In the genomic region with DNA sequence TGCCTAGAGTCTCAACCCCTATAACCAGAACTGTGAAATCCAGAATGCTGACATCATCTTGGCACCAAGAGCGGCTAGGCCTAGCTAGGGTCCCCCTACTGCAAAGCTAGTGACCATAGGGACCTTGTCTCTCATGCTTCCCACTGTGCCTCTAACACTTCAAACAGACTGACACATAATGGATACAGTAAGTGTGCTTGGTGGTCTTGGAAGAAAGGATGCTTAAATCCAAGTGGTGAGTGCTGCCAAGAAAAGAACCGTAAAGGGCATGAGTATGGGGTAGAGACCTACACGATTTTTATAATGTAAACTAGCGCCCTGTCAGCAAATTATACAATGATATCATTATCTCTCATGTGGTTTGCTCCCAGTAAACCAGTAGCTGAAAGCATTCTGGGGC, we compare ENCODE assay signal across 25 mouse cellular contexts. TPM values are rescaled to one million over a fixed set of nuclear protein-coding genes. Genes with fewer than 3 reads are reported as not detected.
DNase-seq lines count a peak whose midpoint lies in the region; ATAC-seq lines count a peak whose summit lies in the region.
"Had no signal": no experiment of that assay in that cellular context is flagged by ENCODE, and none has a peak within 500 bp of the region (broad histone marks: within the 10 kb centered on the region; RNA-seq: fewer than 3 reads in every experiment).

No protein-coding gene starts in this region.

- no peak overlapping the region for H3K9ac ChIP-seq in forebrain, embryonic 13.5 days
- H3K9ac ChIP-seq in forebrain, embryonic 12.5 days = no peak overlapping the region
- H3K9ac ChIP-seq in heart, embryonic 11.5 days (ENCODE audit: low read depth, low read length) = no peak overlapping the region
- no peak overlapping the region for H3K9ac ChIP-seq in midbrain, embryonic 11.5 days (ENCODE audit: low read length)
- H3K9ac ChIP-seq in midbrain, embryonic 15.5 days = no peak overlapping the region
- H3K9ac ChIP-seq: embryonic facial prominence, embryonic 12.5 days; embryonic facial prominence, embryonic 15.5 days; forebrain, postnatal 0 days; heart, embryonic 13.5 days; hindbrain, embryonic 14.5 days had no signal

- H3K4me2 ChIP-seq in forebrain, embryonic 13.5 days = no peak overlapping the region
- no peak overlapping the region for H3K4me2 ChIP-seq in forebrain, embryonic 12.5 days
- H3K4me2 ChIP-seq in heart, embryonic 11.5 days = no peak overlapping the region
- H3K4me2 ChIP-seq in midbrain, embryonic 11.5 days = no peak overlapping the region
- H3K4me2 ChIP-seq in midbrain, embryonic 15.5 days = no peak overlapping the region
- H3K4me2 ChIP-seq: embryonic facial prominence, embryonic 12.5 days; embryonic facial prominence, embryonic 15.5 days; heart, embryonic 13.5 days; hindbrain, embryonic 14.5 days had no signal

- 0 out of 2 replicates have a peak, but pooled peaks have one; percentile 6 for ATAC-seq in forebrain, embryonic 13.5 days
- no peak for ATAC-seq in forebrain, embryonic 12.5 days (ENCODE audit: low FRiP score)
- no peak for ATAC-seq in heart, embryonic 11.5 days (replicated peaks; ENCODE audit: insufficient number of reproducible peaks, low FRiP score, low TSS enrichment)
- ATAC-seq in midbrain, embryonic 11.5 days (ENCODE audit: low FRiP score) = no peak
- ATAC-seq in midbrain, embryonic 15.5 days (replicated peaks) = no peak
- ATAC-seq: activated CD4-positive, CD25-positive, alpha-beta regulatory T cell, adult 4 months; forebrain, postnatal 0 days; hindbrain, postnatal 0 days; inflammation-experienced regulatory T-cells, adult 6 months; intestine, embryonic 16.5 days had no signal

- H3K27me3 ChIP-seq in forebrain, embryonic 13.5 days = no peaks in the 10 kb centered on the region
- no peaks in the 10 kb centered on the region for H3K27me3 ChIP-seq in forebrain, embryonic 12.5 days
- H3K27me3 ChIP-seq in heart, embryonic 11.5 days (ENCODE audit: control insufficient read depth, insufficient read depth, low read length) = no peaks in the 10 kb centered on the region
- no peaks in the 10 kb centered on the region for H3K27me3 ChIP-seq in midbrain, embryonic 11.5 days (ENCODE audit: control insufficient read depth, insufficient read depth, low read length)
- no peaks in the 10 kb centered on the region for H3K27me3 ChIP-seq in midbrain, embryonic 15.5 days (replicated peaks)
- H3K27me3 ChIP-seq: embryonic facial prominence, embryonic 12.5 days; embryonic facial prominence, embryonic 15.5 days; heart, embryonic 13.5 days had no signal

- H3K36me3 ChIP-seq in forebrain, embryonic 13.5 days (ENCODE audit: poor library complexity, severe bottlenecking) = 0 out of 2 replicates have a peak, but pooled peaks cover 5% of the 10 kb centered on the region
- no peaks in the 10 kb centered on the region for H3K36me3 ChIP-seq in forebrain, embryonic 12.5 days (replicated peaks)
- no peaks in the 10 kb centered on the region for H3K36me3 ChIP-seq in heart, embryonic 11.5 days (ENCODE audit: control insufficient read depth, insufficient read depth, low read length)
- H3K36me3 ChIP-seq in midbrain, embryonic 11.5 days (ENCODE audit: control insufficient read depth, insufficient read depth, low read length) = no peaks in the 10 kb centered on the region
- H3K36me3 ChIP-seq in midbrain, embryonic 15.5 days (replicated peaks) = no peaks in the 10 kb centered on the region
- H3K36me3 ChIP-seq: embryonic facial prominence, embryonic 12.5 days; embryonic facial prominence, embryonic 15.5 days; heart, embryonic 13.5 days had no signal

- H3K9me3 ChIP-seq in forebrain, embryonic 13.5 days (replicated peaks) = no peaks in the 10 kb centered on the region
- H3K9me3 ChIP-seq in forebrain, embryonic 12.5 days = no peaks in the 10 kb centered on the region
- H3K9me3 ChIP-seq in heart, embryonic 11.5 days (replicated peaks; ENCODE audit: control insufficient read depth, low read length) = no peaks in the 10 kb centered on the region
- H3K9me3 ChIP-seq in midbrain, embryonic 11.5 days (ENCODE audit: control insufficient read depth, low read length) = no peaks in the 10 kb centered on the region
- no peaks in the 10 kb centered on the region for H3K9me3 ChIP-seq in midbrain, embryonic 15.5 days
- H3K9me3 ChIP-seq: embryonic facial prominence, embryonic 12.5 days; embryonic facial prominence, embryonic 15.5 days; heart, embryonic 13.5 days had no signal

- 85% methylated on average over 4 of the region's 4 CpGs for WGBS in forebrain, embryonic 13.5 days
- 90% methylated on average over 4 of the region's 4 CpGs for WGBS in forebrain, embryonic 12.5 days
- WGBS in heart, embryonic 11.5 days (ENCODE audit: insufficient replicate concordance) = 87% methylated on average over 4 of the region's 4 CpGs
- WGBS in midbrain, embryonic 11.5 days = 89% methylated on average over 4 of the region's 4 CpGs
- 87% methylated on average over 4 of the region's 4 CpGs for WGBS in midbrain, embryonic 15.5 days

- no peak overlapping the region for H3K27ac ChIP-seq in forebrain, embryonic 13.5 days
- no peak overlapping the region for H3K27ac ChIP-seq in forebrain, embryonic 12.5 days
- no peak overlapping the region for H3K27ac ChIP-seq in heart, embryonic 11.5 days (ENCODE audit: low read depth, low read length)
- H3K27ac ChIP-seq in midbrain, embryonic 11.5 days (ENCODE audit: low read depth, low read length) = no peak overlapping the region
- H3K27ac ChIP-seq in midbrain, embryonic 15.5 days = no peak overlapping the region
- H3K27ac ChIP-seq: embryonic facial prominence, embryonic 12.5 days; embryonic facial prominence, embryonic 15.5 days; gastrocnemius, adult 2 months; heart, embryonic 13.5 days; hindbrain, embryonic 14.5 days; hindbrain, postnatal 0 days had no signal

- DNase-seq in heart, adult 11 months = peak; percentile 61
- DNase-seq in midbrain, embryonic 11.5 days (ENCODE audit: low spot score, missing footprints) = peak; percentile 67
- DNase-seq: adrenal gland, adult 8-10 months; adrenal gland, postnatal 25 days; cerebellum, adult 18-20 months; cerebellum, adult 9-11 months; cerebellum, postnatal 25 days; forebrain, postnatal 0 days; gastrocnemius, adult 2 months; gastrocnemius, postnatal 14 days; heart, adult 18-20 months; heart, postnatal 14 days; heart, postnatal 4 days had no signal

- no peak overlapping the region for H3K4me3 ChIP-seq in forebrain, embryonic 13.5 days
- H3K4me3 ChIP-seq in forebrain, embryonic 12.5 days (replicated peaks) = no peak overlapping the region
- no peak overlapping the region for H3K4me3 ChIP-seq in heart, embryonic 11.5 days (ENCODE audit: low read depth, low read length)
- no peak overlapping the region for H3K4me3 ChIP-seq in midbrain, embryonic 11.5 days (ENCODE audit: low read depth, low read length)
- H3K4me3 ChIP-seq in midbrain, embryonic 15.5 days = no peak overlapping the region
- H3K4me3 ChIP-seq: embryonic facial prominence, embryonic 12.5 days; embryonic facial prominence, embryonic 15.5 days; gastrocnemius, adult 2 months; heart, embryonic 13.5 days had no signal

- peaks cover 26% of the 10 kb centered on the region for H3K4me1 ChIP-seq in forebrain, embryonic 13.5 days
- H3K4me1 ChIP-seq in forebrain, embryonic 12.5 days = peaks cover 11% of the 10 kb centered on the region
- no peaks in the 10 kb centered on the region for H3K4me1 ChIP-seq in heart, embryonic 11.5 days (ENCODE audit: control insufficient read depth, insufficient read depth, low read length)
- no peaks in the 10 kb centered on the region for H3K4me1 ChIP-seq in midbrain, embryonic 11.5 days (ENCODE audit: control insufficient read depth, insufficient read depth, low read length)
- peaks cover 9% of the 10 kb centered on the region for H3K4me1 ChIP-seq in midbrain, embryonic 15.5 days
- H3K4me1 ChIP-seq: embryonic facial prominence, embryonic 15.5 days had no signal

RNA-seq across cellular contexts. Expression of a gene that starts 32.1 kb away (rescaled TPM):
- polyA plus RNA-seq in forebrain, embryonic 13.5 days (2015; fragmentation: Nextera tagmentation; extraction: Ambion mirVana) = 5.5 TPM in 2 replicates
- 4.6 and 5.4 TPM in 2 replicates for polyA plus RNA-seq in forebrain, embryonic 12.5 days (2016; fragmentation: Nextera tagmentation; extraction: Ambion mirVana)
- polyA plus RNA-seq in heart, embryonic 11.5 days (2014; fragmentation: Nextera tagmentation; extraction: Ambion mirVana) = 0.66 and 0.87 TPM in 2 replicates
- 3.4 and 4.2 TPM in 2 replicates for polyA plus RNA-seq in midbrain, embryonic 11.5 days (2014; fragmentation: Nextera tagmentation; extraction: Ambion mirVana)
- 6.2 and 6.4 TPM in 2 replicates for polyA plus RNA-seq in midbrain, embryonic 15.5 days (2015; fragmentation: Nextera tagmentation; extraction: Ambion mirVana)
- polyA plus RNA-seq: activated CD4-positive, CD25-positive, alpha-beta regulatory T cell, adult 4 months; inflammation-experienced regulatory T-cells, adult 6 months had no signal
